Mouse (Mus musculus) neural tube, embryonic 14.5 days (tissue): Measurements from ENCODE around the gene Ndufb5. TPM values are rescaled to one million over a fixed set of nuclear protein-coding genes. Genes with fewer than 3 reads are reported as not detected.
"Not testable (repeated sequence)": the region's sequence is repeated elsewhere in the genome, so short reads cannot be mapped to it uniquely, and the experiment has no call there.

Source experiments
- ATAC-seq: fragments of 200-750 bp; cut with Nextera tagmentation; 2 replicates; pipeline ENCODE4 v1.8.0; 2017; ENCODE audit warnings: low read depth, mild to moderate bottlenecking, moderate TSS enrichment, moderate library complexity
- H3K27ac ChIP-seq: fragments of 300-500 bp; sonication (generic); 2 replicates; pipeline ENCODE4 v1.5.1; 2014; ENCODE audit warnings: low read depth, mild to moderate bottlenecking, control low read depth, low read length, moderate library complexity, mixed read lengths
- H3K27me3 ChIP-seq: fragments of 300-500 bp; sonication (generic); 2 replicates; pipeline ENCODE4 v1.6.1; 2014; ENCODE audit warnings: low read length; ENCODE audit not compliant: control insufficient read depth, insufficient read depth
- H3K36me3 ChIP-seq: fragments of 300-500 bp; sonication (generic); 2 replicates; pipeline ENCODE4 v1.6.1; 2014; ENCODE audit warnings: low read length, mixed read lengths; ENCODE audit not compliant: control insufficient read depth, insufficient read depth
- H3K4me1 ChIP-seq: fragments of 300-500 bp; sonication (generic); 2 replicates; pipeline ENCODE4 v1.6.1; 2014; ENCODE audit warnings: low read length; ENCODE audit not compliant: control insufficient read depth, insufficient read depth
- H3K4me2 ChIP-seq: fragments of 300-500 bp; sonication (generic); 2 replicates; pipeline ENCODE4 v1.6.1; 2014; ENCODE audit warnings: mild to moderate bottlenecking, low read depth, low read length, control low read depth
- H3K4me3 ChIP-seq: fragments of 300-500 bp; sonication (generic); 2 replicates; pipeline ENCODE4 v1.5.1; 2014; ENCODE audit warnings: low read depth, low read length, control low read depth, mixed read lengths
- H3K9ac ChIP-seq: fragments of 300-500 bp; sonication (generic); replicated peaks from 2 replicates; pipeline ENCODE4 v1.6.1; 2014; ENCODE audit warnings: low read depth, mild to moderate bottlenecking, control low read depth, low read length, mixed read lengths
- H3K9me3 ChIP-seq: fragments of 300-500 bp; sonication (generic); 2 replicates; pipeline ENCODE4 v1.6.1; 2016; ENCODE audit warnings: low read length; ENCODE audit not compliant: control insufficient read depth
- WGBS: fragments of 180-500 bp; shearing (Covaris S2); extraction: QIAGEN DNeasy Blood & Tissue Kit; methylation state at CpG from one replicate; pipeline ENCODE4 v1.1.7; 2014; 5-methylcytosine and 5-hydroxymethylcytosine counted together
- polyA plus RNA-seq: library from polyadenylated mRNA; unstranded; fragments of >200 nt; fragmentation: Nextera tagmentation; extraction: Ambion mirVana; gene quantifications from 2 replicates; pipeline ENCODE4 v1.2.1, GENCODE M21; 2014

Gene Ndufb5
- polyA plus RNA-seq, 1 experiment from 2014 or later = 357 TPM

DNA sequence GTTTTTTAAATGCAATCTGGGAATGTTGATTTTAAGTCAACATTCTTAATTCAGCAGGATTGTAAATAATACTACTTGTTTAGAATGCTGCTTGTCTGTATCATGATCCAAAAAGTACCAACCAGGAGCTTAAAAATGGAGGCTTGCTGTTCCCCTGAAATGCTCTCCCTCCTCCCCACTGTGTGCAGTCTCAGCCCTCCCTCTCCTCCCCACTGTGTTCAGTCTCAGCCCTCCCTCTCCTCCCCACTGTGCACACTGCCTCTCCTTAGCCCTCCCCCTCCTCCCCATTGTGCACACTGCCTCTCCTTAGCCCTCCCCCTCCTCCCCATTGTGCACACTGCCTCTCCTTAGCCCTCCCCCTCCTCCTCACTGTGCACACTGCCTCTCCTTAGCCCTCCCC lies 8.6 kb downstream of the Ndufb5 start:
- H3K36me3 ChIP-seq = peaks cover 19% of the 10 kb centered on the region
- not testable (repeated sequence) for H3K4me2 ChIP-seq, H3K27ac ChIP-seq, H3K27me3 ChIP-seq, H3K9ac ChIP-seq, H3K4me3 ChIP-seq, H3K9me3 ChIP-seq, H3K4me1 ChIP-seq, ATAC-seq

DNA sequence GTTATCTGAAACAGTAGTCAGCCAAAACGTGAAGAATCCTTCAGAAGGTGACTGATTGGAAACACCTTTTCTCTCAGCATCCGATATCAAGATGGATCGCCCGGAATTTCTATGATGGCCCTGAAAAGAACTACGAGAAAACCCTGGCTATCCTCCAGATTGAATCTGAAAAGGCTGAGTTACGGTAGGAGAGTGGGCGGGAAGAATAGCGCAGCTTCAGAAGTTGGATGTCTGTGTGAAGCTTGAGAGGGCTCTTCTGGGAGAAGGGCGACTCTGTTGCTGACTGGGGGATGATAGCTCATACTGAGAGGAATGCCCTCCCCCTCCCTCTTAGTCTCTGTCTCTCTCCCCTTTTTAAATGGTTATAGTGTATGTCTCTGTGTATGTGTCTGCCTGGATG lies 11.6 kb downstream of the Ndufb5 start:
- Histone ChIP-seq H3K27me3 (no peaks in the 10 kb centered on the region), H3K9ac (no peak overlapping the region), H3K4me1 (no peaks in the 10 kb centered on the region), H3K36me3 (peaks cover 44% of the 10 kb centered on the region), H3K4me2 (no peak overlapping the region), H3K27ac (no peak overlapping the region), H3K9me3 (no peaks in the 10 kb centered on the region), H3K4me3 (no peak overlapping the region)
- WGBS = 92% methylated on average over 9 of the region's 9 CpGs
- no peak for ATAC-seq

- ATAC-seq = peak; percentile 60; the same call in 1 of the 2 replicates
- Histone ChIP-seq H3K4me2 (no peak overlapping the region), H3K27me3 (no peaks in the 10 kb centered on the region), H3K4me3 (no peak overlapping the region), H3K36me3 (peaks cover 44% of the 10 kb centered on the region), H3K9ac (no peak overlapping the region), H3K9me3 (no peaks in the 10 kb centered on the region), H3K27ac (no peak overlapping the region), H3K4me1 (no peaks in the 10 kb centered on the region)
- 83% methylated on average over 4 of the region's 4 CpGs for WGBS
Observed at GRCm38 (mm10) chr3:32749820-32750579, 13.2 kb downstream of the Ndufb5 start.

DNA sequence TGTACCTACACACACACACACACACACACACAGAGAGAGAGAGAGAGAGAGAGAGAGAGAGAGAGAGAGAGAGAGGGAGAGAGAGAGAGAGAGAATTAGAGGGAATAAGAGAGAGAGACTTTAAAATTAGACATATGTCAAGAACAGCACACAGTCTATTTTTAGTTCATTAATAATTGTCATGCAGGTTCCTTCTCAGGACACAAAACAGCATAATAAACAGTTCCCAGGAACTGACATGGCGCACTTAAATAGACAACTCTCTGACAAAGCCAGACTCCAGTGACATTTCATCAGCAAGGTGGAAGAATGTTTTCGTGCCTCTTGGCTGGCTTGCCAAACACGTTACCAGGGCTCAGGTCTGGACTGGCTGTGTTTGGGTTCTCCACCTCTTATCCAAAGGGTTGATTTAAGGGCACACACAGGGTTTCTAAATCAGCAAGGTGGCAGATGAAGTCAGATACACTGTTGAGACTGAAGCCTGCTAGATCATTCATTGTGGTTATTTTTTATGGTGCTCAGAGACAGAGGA lies 17.7 kb downstream of the Ndufb5 start:
- no peaks in the 10 kb centered on the region for H3K27me3 ChIP-seq
- H3K27ac ChIP-seq = no peak overlapping the region
- H3K9me3 ChIP-seq = no peaks in the 10 kb centered on the region
- no peak overlapping the region for H3K4me3 ChIP-seq
- WGBS = 94% methylated on average over 3 of the region's 3 CpGs
- H3K4me1 ChIP-seq = no peaks in the 10 kb centered on the region
- no peak overlapping the region for H3K9ac ChIP-seq
- no peak for ATAC-seq
- H3K36me3 ChIP-seq = peaks cover 27% of the 10 kb centered on the region
- H3K4me2 ChIP-seq = no peak overlapping the region

GRCm38 (mm10) chr3:32759212-32759611 lies 22.4 kb downstream of the Ndufb5 start:
- H3K9me3 ChIP-seq = no peaks in the 10 kb centered on the region
- no peak overlapping the region for H3K4me2 ChIP-seq
- no peaks in the 10 kb centered on the region for H3K27me3 ChIP-seq
- ATAC-seq = no peak
- H3K4me1 ChIP-seq = no peaks in the 10 kb centered on the region
- no peak overlapping the region for H3K4me3 ChIP-seq
- WGBS = 64% methylated on average over 5 of the region's 5 CpGs
- no peaks in the 10 kb centered on the region for H3K36me3 ChIP-seq
- H3K27ac ChIP-seq = no peak overlapping the region
- no peak overlapping the region for H3K9ac ChIP-seq

GRCm38 (mm10) chr3:32762962-32763361 lies 26.2 kb downstream of the Ndufb5 start:
- no peak overlapping the region for H3K4me2 ChIP-seq
- no peaks in the 10 kb centered on the region for H3K4me1 ChIP-seq
- H3K9me3 ChIP-seq = no peaks in the 10 kb centered on the region
- H3K27me3 ChIP-seq = no peaks in the 10 kb centered on the region
- WGBS = 66% methylated on average over 8 of the region's 8 CpGs
- no peak overlapping the region for H3K27ac ChIP-seq
- ATAC-seq = no peak
- no peaks in the 10 kb centered on the region for H3K36me3 ChIP-seq
- no peak overlapping the region for H3K9ac ChIP-seq
- H3K4me3 ChIP-seq = no peak overlapping the region

DNA sequence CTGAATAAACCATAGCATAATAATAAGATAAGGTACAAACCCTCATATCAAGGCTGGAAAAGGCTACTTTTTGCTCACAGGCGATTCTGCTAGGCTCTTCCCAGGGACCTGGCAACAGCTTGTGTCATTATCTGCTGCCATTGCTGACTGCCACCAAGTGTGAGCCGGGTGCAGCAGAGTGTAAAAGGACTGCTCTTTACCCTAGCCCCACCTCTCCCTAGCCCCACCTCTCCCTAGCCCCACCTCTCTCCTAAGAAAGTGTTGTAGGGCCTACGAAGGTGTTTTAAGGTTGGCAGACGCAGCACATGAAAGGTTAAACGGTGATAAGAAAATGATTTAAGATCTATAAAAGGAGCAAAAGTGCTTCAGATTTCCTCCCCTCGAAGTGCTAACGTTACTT lies 27.1 kb downstream of the Ndufb5 start:
- Histone ChIP-seq H3K4me2 (no peak overlapping the region), H3K36me3 (no peaks in the 10 kb centered on the region), H3K27ac (no peak overlapping the region), H3K9ac (no peak overlapping the region), H3K9me3 (no peaks in the 10 kb centered on the region), H3K27me3 (no peaks in the 10 kb centered on the region), H3K4me3 (no peak overlapping the region), H3K4me1 (no peaks in the 10 kb centered on the region)
- 55% methylated on average over 7 of the region's 7 CpGs for WGBS
- ATAC-seq = no peak

DNA sequence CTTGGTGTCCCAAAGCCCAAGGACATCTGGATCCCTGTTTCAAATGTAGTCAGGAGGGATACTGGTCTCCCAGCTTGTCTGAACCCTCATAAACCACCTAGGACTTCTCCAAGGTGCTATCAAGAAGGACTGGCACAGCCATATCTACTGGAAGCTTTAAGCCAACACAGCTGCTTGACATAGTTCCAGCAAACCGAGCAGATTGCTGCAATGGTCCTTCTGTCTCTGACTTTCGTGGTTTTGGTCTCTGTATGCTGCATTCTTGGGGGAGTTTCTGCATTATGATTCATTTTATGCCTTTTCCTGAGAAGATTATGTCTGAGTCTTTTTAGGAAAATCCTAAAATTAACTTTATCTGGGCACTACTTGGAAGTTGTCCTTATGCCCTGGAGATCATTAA lies 34.0 kb downstream of the Ndufb5 start:
- H3K27me3 ChIP-seq = no peaks in the 10 kb centered on the region
- no peak overlapping the region for H3K4me2 ChIP-seq
- no peak overlapping the region for H3K27ac ChIP-seq
- H3K36me3 ChIP-seq = no peaks in the 10 kb centered on the region
- no peaks in the 10 kb centered on the region for H3K9me3 ChIP-seq
- H3K9ac ChIP-seq = no peak overlapping the region
- H3K4me3 ChIP-seq = no peak overlapping the region
- H3K4me1 ChIP-seq = no peaks in the 10 kb centered on the region
- ATAC-seq = no peak
- 82% methylated on average over 2 of the region's 2 CpGs for WGBS
